Mouse (Mus musculus) lung, embryonic 14.5 days (tissue): ENCODE measurements at regions not wholly inside any gene's neighbourhood (a gene's known extent, or its start where the extent isn't known, plus 50 kb on each side); places are given as distances from the start of the nearest gene placed in this dataset.

Source experiments
- ATAC-seq: fragments of 200-750 bp; cut with Nextera tagmentation; 2 replicates; pipeline ENCODE4 v1.8.0; 2017; ENCODE audit warnings: mild to moderate bottlenecking, moderate TSS enrichment, moderate library complexity; ENCODE audit not compliant: insufficient read depth
- DNase-seq: peaks from one replicate; pipeline ENCODE4 v3.0.0-alpha.2; 2015
- H3K27ac ChIP-seq: fragments of 300-500 bp; sonication (generic); 2 replicates; pipeline ENCODE4 v1.5.1; 2014; ENCODE audit warnings: low read depth, mild to moderate bottlenecking, moderate library complexity
- H3K27me3 ChIP-seq: fragments of 300-500 bp; sonication (generic); 2 replicates; pipeline ENCODE4 v1.6.1; 2014; ENCODE audit warnings: low read length, control low read depth; ENCODE audit not compliant: insufficient read depth
- H3K36me3 ChIP-seq: fragments of 300-500 bp; sonication (generic); 2 replicates; pipeline ENCODE4 v1.6.1; 2014; ENCODE audit warnings: control low read depth; ENCODE audit not compliant: insufficient read depth
- H3K4me1 ChIP-seq: fragments of 300-500 bp; sonication (generic); 2 replicates; pipeline ENCODE4 v1.6.1; 2014; ENCODE audit warnings: antibody characterized with exemption, control low read depth; ENCODE audit not compliant: insufficient read depth
- H3K4me2 ChIP-seq: fragments of 300-500 bp; sonication (generic); 2 replicates; pipeline ENCODE4 v1.6.1; 2014; ENCODE audit warnings: mild to moderate bottlenecking
- H3K4me3 ChIP-seq: fragments of 300-500 bp; sonication (generic); 2 replicates; pipeline ENCODE4 v1.5.1; 2014; ENCODE audit warnings: low read depth, low read length
- H3K9ac ChIP-seq: fragments of 300-500 bp; sonication (generic); 2 replicates; pipeline ENCODE4 v1.6.1; 2014
- H3K9me3 ChIP-seq: fragments of 300-500 bp; sonication (generic); 2 replicates; pipeline ENCODE4 v1.6.1; 2016; ENCODE audit warnings: low read depth, low read length, control low read depth
- CTCF ChIP-seq: IDR thresholded peaks from 2 replicates; pipeline ENCODE4 v1.5.1; 2016; ENCODE audit warnings: antibody characterized with exemption, low read depth
- WGBS: fragments of 180-500 bp; shearing (Covaris S2); extraction: QIAGEN DNeasy Blood & Tissue Kit; methylation state at CpG from one replicate; pipeline ENCODE4 v1.1.7; 2014; 5-methylcytosine and 5-hydroxymethylcytosine counted together

GRCm38 (mm10) chr12:9995670-9996069 is 374.1 kb upstream of the Nt5c1b start:
- Histone ChIP-seq H3K36me3 (no peaks in the 10 kb centered on the region), H3K27ac (no peak overlapping the region), H3K4me2 (no peak overlapping the region), H3K9me3 (no peaks in the 10 kb centered on the region), H3K27me3 (no peaks in the 10 kb centered on the region), H3K9ac (no peak overlapping the region), H3K4me1 (peaks cover 9% of the 10 kb centered on the region), H3K4me3 (no peak overlapping the region)
- WGBS: 45% methylated on average over 3 of the region's 3 CpGs
- ATAC-seq: peak; percentile 66; the same call in 1 of the 2 replicates
- no peak for TF ChIP-seq CTCF
- peak; percentile 52 for DNase-seq

GRCm38 (mm10) chr12:9996455-9997189 is 373.2 kb upstream of the Nt5c1b start:
- peak; percentile 57 for DNase-seq
- WGBS: 45% methylated on average over 5 of the region's 5 CpGs

DNA sequence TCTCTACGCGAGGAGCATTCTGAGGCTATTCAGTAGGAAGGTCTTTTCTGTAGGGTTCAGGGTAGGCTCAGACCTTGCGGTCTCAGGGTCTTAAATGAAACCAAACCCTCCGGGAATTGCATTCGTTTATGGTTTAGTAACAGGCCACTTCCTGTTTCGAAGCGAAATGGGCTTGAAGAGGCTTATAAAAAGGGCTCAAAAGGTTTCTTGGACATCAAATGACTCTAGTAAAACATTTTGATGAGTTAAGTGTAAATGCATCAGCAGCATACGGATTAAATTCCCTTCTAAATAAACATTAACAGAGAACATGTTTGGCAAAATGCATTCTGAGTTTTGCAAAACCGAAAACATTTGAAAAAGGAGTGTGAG is 372.6 kb upstream of the Nt5c1b start:
- no peak for TF ChIP-seq CTCF
- peak overlapping the region; percentile 75 for H3K27ac ChIP-seq
- H3K9ac ChIP-seq: no peak overlapping the region
- H3K4me3 ChIP-seq: no peak overlapping the region
- H3K4me1 ChIP-seq: peaks cover 9% of the 10 kb centered on the region
- ATAC-seq: no peak
- peak; percentile 63 for DNase-seq
- H3K27me3 ChIP-seq: no peaks in the 10 kb centered on the region
- no peaks in the 10 kb centered on the region for H3K9me3 ChIP-seq
- WGBS: 34% methylated on average over 9 of the region's 9 CpGs
- no peak overlapping the region; the same call in 1 of the 2 replicates for H3K4me2 ChIP-seq
- H3K36me3 ChIP-seq: no peaks in the 10 kb centered on the region

More at GRCm38 (mm10) chr12:9996455-9997189, 373.2 kb upstream of the Nt5c1b start:
- Histone ChIP-seq H3K4me1 (peaks cover 9% of the 10 kb centered on the region), H3K27ac (peak overlapping the region; percentile 75), H3K9ac (no peak overlapping the region), H3K4me2 (no peak overlapping the region; the same call in 1 of the 2 replicates), H3K36me3 (no peaks in the 10 kb centered on the region), H3K4me3 (no peak overlapping the region), H3K9me3 (no peaks in the 10 kb centered on the region), H3K27me3 (no peaks in the 10 kb centered on the region)
- no peak for ATAC-seq
- no peak for TF ChIP-seq CTCF

DNA sequence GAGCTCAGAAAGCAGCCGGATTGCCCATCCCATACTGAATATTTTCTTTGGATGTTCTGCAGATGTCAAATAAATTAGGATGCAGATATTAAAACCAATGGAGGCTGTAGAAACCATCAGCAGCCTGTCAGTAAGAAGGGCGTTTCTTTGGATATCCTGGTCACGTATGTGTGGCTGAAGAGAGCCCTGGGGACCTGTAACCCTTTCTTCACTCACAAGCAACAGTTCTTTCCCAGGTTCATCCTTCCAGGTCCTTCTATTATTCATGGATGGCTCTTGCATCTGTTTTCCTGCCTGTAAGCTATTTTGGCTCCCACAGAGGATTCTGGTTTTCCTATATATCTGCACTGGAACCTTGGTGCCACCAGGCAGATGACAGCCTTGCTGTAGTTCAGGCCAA is 372.2 kb upstream of the Nt5c1b start:
- Histone ChIP-seq H3K27ac (peak overlapping the region; percentile 58; the same call in 1 of the 2 replicates), H3K4me1 (peaks cover 9% of the 10 kb centered on the region), H3K4me2 (no peak overlapping the region), H3K9ac (no peak overlapping the region), H3K4me3 (no peak overlapping the region), H3K27me3 (no peaks in the 10 kb centered on the region), H3K9me3 (no peaks in the 10 kb centered on the region), H3K36me3 (no peaks in the 10 kb centered on the region)
- TF ChIP-seq CTCF: no peak
- WGBS: 26% methylated on average over 3 of the region's 3 CpGs
- 0 out of 2 replicates have a peak, but pooled peaks have one; percentile 38 for ATAC-seq
- DNase-seq: no peak

DNA sequence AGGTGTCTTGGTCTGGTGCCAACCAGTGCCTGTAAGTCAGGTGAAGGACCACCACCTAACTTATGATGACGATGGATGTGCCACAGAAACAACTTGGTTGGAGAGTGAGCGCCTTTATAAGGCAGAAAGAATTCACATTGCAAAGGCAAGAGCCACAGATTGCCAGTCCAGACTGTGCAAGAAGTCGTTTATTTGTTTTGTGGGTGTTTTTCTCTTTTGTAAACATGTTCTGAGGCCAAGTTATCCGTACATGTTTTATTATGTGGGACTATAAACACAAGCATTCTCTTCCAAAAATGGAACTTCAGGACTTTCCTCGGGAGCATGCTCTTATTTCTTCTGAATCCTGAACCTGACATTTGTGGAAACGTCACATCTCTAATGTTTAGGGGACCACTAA is 369.8 kb upstream of the Nt5c1b start:
- H3K4me2 ChIP-seq: no peak overlapping the region
- TF ChIP-seq CTCF: no peak
- ATAC-seq (peak; percentile 57; the same call in 1 of the 2 replicates), DNase-seq (peak; percentile 82)
- H3K27me3 ChIP-seq: no peaks in the 10 kb centered on the region
- 42% methylated on average over 6 of the region's 6 CpGs for WGBS
- no peak overlapping the region for H3K4me3 ChIP-seq
- no peaks in the 10 kb centered on the region for H3K9me3 ChIP-seq
- H3K27ac ChIP-seq: no peak overlapping the region
- H3K9ac ChIP-seq: no peak overlapping the region
- peaks cover 9% of the 10 kb centered on the region for H3K4me1 ChIP-seq
- no peaks in the 10 kb centered on the region for H3K36me3 ChIP-seq

DNA sequence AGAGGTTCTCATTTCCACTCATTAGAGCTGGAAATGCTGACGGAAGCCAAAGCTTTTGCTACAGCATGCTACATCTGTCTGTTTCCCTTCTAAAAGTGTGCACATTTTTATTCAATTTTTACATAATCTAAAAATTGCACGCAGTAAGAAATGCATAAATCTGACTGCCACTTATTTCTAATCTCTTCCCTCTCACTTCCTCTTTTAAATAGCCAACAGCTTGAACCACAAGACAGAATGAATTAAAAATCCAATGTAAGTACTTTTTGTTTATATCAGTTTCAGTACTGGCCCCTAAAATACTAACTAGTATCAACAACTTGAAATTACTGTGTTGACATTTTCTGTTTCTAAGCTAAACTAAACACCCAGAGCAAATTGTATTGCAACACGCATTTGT is 361.3 kb upstream of the Nt5c1b start:
- no peak for ATAC-seq

DNA sequence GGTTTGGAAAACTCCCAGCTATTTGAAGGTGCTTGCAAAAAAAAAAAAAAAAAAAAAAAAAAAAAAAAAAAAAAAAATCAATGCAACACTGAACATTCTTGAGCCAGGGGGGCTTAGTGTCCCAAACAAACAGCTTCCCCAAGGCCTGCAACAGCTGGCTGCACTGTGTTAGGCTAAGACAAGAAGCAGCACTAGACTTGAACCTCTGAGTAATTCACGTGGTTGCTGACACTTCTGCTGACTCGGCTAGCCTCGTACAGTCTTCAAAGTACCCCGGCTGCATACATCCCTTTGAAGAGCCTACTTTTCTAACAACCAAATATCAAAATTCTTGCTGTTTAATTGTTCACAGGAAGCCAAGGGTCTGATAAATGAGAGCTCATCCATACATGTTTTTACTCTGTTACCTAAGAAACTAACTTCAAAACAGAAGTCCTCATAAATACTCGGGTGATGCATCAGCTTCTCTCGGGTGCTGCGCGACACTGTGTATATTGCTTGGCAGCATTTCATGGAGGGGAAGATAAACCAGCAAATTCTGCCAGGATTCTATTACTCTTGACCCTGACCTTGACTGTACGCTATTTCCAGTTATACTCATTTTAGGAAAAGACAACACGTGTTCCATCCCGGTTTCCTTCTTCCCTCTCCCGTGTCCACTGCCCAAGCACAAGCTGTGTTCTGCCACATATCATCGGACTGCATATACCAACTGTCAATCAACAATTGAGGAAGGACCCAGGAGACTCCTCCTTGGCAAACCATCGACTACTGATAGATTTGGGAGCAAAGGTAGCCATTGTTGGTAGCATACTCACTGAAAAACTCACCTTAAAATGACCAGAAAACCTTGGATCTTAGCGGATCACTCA is 352.8 kb upstream of the Nt5c1b start:
- TF ChIP-seq CTCF: no peak
- 33% methylated on average over 15 of the region's 15 CpGs for WGBS
- Histone ChIP-seq H3K36me3 (no peaks in the 10 kb centered on the region), H3K27me3 (no peaks in the 10 kb centered on the region), H3K4me1 (no peaks in the 10 kb centered on the region), H3K27ac (no peak overlapping the region), H3K4me3 (no peak overlapping the region), H3K9ac (no peak overlapping the region), H3K4me2 (no peak overlapping the region), H3K9me3 (no peaks in the 10 kb centered on the region)
- peak; percentile 93 for ATAC-seq
- DNase-seq: peak; percentile 82

More for the DNA sequence above, 361.3 kb upstream of the Nt5c1b start:
- no peak overlapping the region for H3K9ac ChIP-seq
- no peaks in the 10 kb centered on the region for H3K4me1 ChIP-seq
- DNase-seq: peak; percentile 43
- H3K9me3 ChIP-seq: no peaks in the 10 kb centered on the region
- WGBS: 38% methylated on average over 3 of the region's 3 CpGs
- H3K4me3 ChIP-seq: no peak overlapping the region
- H3K27ac ChIP-seq: no peak overlapping the region
- H3K27me3 ChIP-seq: no peaks in the 10 kb centered on the region
- no peak for TF ChIP-seq CTCF
- H3K36me3 ChIP-seq: no peaks in the 10 kb centered on the region
- no peak overlapping the region for H3K4me2 ChIP-seq
